Mouse (Mus musculus) intestine, postnatal 0 days (tissue): Measurements from ENCODE around the gene Arhgap6. TPM values are rescaled to one million over a fixed set of nuclear protein-coding genes. Genes with fewer than 3 reads are reported as not detected.
"Not testable (repeated sequence)": the region's sequence is repeated elsewhere in the genome, so short reads cannot be mapped to it uniquely, and the experiment has no call there.

Experiments used
- ATAC-seq: fragments of 200-750 bp; cut with Nextera tagmentation; 2 replicates; pipeline ENCODE4 v1.8.0; 2017; ENCODE audit warnings: mild to moderate bottlenecking, moderate TSS enrichment, moderate library complexity
- H3K27ac ChIP-seq: fragments of 300-500 bp; sonication (generic); 2 replicates; pipeline ENCODE4 v1.5.1; 2014; ENCODE audit warnings: mild to moderate bottlenecking, low read depth, low read length, moderate library complexity
- H3K27me3 ChIP-seq: fragments of 300-500 bp; sonication (generic); replicated peaks from 2 replicates; pipeline ENCODE4 v1.6.1; 2014; ENCODE audit warnings: low read length, mixed read lengths; ENCODE audit not compliant: control insufficient read depth, insufficient read depth
- H3K36me3 ChIP-seq: fragments of 300-500 bp; sonication (generic); 2 replicates; pipeline ENCODE4 v1.6.1; 2014; ENCODE audit warnings: mild to moderate bottlenecking, moderate library complexity; ENCODE audit not compliant: control insufficient read depth, insufficient read depth
- H3K4me1 ChIP-seq: fragments of 300-500 bp; sonication (generic); replicated peaks from 2 replicates; pipeline ENCODE4 v1.6.1; 2014; ENCODE audit warnings: antibody characterized with exemption, low read length, mixed read lengths; ENCODE audit not compliant: control insufficient read depth, insufficient read depth
- H3K4me2 ChIP-seq: fragments of 300-500 bp; sonication (generic); replicated peaks from 2 replicates; pipeline ENCODE4 v1.6.1; 2014; ENCODE audit warnings: low read depth, mild to moderate bottlenecking, moderate library complexity
- H3K4me3 ChIP-seq: fragments of 300-500 bp; sonication (generic); 2 replicates; pipeline ENCODE4 v1.5.1; 2014; ENCODE audit warnings: low read depth, low read length
- H3K9ac ChIP-seq: fragments of 300-500 bp; sonication (generic); 2 replicates; pipeline ENCODE4 v1.6.1; 2014; ENCODE audit warnings: mild to moderate bottlenecking, low read depth, low read length
- H3K9me3 ChIP-seq: fragments of 300-500 bp; sonication (generic); 2 replicates; pipeline ENCODE4 v1.6.1; 2016; ENCODE audit warnings: mixed run types; ENCODE audit not compliant: control insufficient read depth
- CTCF ChIP-seq: sonication (generic); IDR thresholded peaks from 2 replicates; pipeline ENCODE4 v1.5.1; 2016; ENCODE audit warnings: low read depth, mild to moderate bottlenecking, control low read depth, antibody characterized with exemption, moderate library complexity
- WGBS: fragments of 180-500 bp; shearing (Covaris S2); extraction: QIAGEN DNeasy Blood & Tissue Kit; methylation state at CpG from one replicate; pipeline ENCODE4 v1.1.7; 2014; 5-methylcytosine and 5-hydroxymethylcytosine counted together
- polyA plus RNA-seq: library from polyadenylated mRNA; unstranded; fragments of >200 nt; fragmentation: Nextera tagmentation; extraction: Ambion mirVana; gene quantifications from 2 replicates; pipeline ENCODE4 v1.2.1, GENCODE M21; 2015

Gene Arhgap6
- polyA plus RNA-seq, 1 experiment from 2014 or later: 5.9 TPM

- no peak for TF ChIP-seq CTCF
- no peak for ATAC-seq
- 72% methylated on average over 26 of the region's 26 CpGs for WGBS
- no peaks in the 10 kb centered on the region for H3K27me3 ChIP-seq
- H3K4me3 ChIP-seq: no peak overlapping the region
- H3K27ac ChIP-seq: no peak overlapping the region
- no peaks in the 10 kb centered on the region for H3K9me3 ChIP-seq
- H3K36me3 ChIP-seq: no peaks in the 10 kb centered on the region
- H3K9ac ChIP-seq: no peak overlapping the region
- no peaks in the 10 kb centered on the region for H3K4me1 ChIP-seq
- H3K4me2 ChIP-seq: no peak overlapping the region
Measured at GRCm38 (mm10) chrX:169302271-169303045, 507.6 kb downstream of the Arhgap6 start.

DNA sequence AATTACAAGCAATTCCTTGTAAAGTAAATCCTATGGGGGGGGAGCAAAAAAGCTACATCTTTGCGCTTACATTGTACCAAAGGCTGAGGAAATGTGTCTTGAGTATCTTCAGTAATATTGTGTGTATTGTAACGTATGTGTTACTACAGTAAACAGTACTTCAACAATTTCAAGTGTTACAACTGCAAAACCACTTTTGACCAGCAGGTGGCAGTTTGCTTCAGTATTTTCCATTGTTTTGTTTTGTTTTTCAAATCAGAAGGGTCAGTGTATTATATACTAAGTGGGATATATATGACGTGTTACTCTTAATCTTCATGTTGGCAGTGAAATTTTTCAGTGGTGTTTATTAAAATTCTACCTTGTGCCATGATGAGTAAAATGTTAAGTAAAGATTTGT is 509.0 kb downstream of the Arhgap6 start:
- TF ChIP-seq CTCF: peak; percentile 68
- Histone ChIP-seq H3K27ac (no peak overlapping the region), H3K4me3 (no peak overlapping the region), H3K4me2 (no peak overlapping the region), H3K9me3 (no peaks in the 10 kb centered on the region), H3K4me1 (no peaks in the 10 kb centered on the region), H3K36me3 (no peaks in the 10 kb centered on the region), H3K9ac (no peak overlapping the region), H3K27me3 (no peaks in the 10 kb centered on the region)
- no peak for ATAC-seq
- 40% methylated on average over 3 of the region's 3 CpGs for WGBS

DNA sequence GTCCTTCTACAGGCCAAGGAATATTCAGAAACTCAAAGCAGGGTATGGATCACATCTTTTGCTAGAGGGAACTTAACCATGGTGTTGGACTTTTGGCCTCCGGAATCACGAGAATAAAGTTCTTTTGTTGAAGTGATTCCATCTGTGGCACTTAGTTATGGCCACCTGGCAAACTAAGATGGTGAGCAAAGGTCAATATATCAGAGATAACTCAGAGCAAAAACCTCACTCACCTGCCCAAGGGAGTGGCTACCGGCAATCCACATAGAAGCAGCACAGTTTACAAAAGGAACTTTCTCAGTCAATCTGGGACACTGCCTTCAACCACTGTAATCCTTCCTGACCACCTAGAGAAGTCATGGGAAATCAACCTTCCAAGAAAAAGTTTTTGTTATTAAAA is 513.7 kb downstream of the Arhgap6 start:
- TF ChIP-seq CTCF: no peak
- peak; percentile 94 for ATAC-seq
- H3K4me2 ChIP-seq: no peak overlapping the region
- no peaks in the 10 kb centered on the region for H3K27me3 ChIP-seq
- no peak overlapping the region for H3K4me3 ChIP-seq
- whole genome bisulfite sequencing: 59% methylated on average over 3 of the region's 3 CpGs
- 0 out of 2 replicates have a peak, but pooled peaks cover 8% of the 10 kb centered on the region for H3K36me3 ChIP-seq
- H3K4me1 ChIP-seq: no peaks in the 10 kb centered on the region
- no peak overlapping the region for H3K9ac ChIP-seq
- H3K27ac ChIP-seq: peak overlapping the region; percentile 57; the same call in 1 of the 2 replicates
- H3K9me3 ChIP-seq: no peaks in the 10 kb centered on the region

DNA sequence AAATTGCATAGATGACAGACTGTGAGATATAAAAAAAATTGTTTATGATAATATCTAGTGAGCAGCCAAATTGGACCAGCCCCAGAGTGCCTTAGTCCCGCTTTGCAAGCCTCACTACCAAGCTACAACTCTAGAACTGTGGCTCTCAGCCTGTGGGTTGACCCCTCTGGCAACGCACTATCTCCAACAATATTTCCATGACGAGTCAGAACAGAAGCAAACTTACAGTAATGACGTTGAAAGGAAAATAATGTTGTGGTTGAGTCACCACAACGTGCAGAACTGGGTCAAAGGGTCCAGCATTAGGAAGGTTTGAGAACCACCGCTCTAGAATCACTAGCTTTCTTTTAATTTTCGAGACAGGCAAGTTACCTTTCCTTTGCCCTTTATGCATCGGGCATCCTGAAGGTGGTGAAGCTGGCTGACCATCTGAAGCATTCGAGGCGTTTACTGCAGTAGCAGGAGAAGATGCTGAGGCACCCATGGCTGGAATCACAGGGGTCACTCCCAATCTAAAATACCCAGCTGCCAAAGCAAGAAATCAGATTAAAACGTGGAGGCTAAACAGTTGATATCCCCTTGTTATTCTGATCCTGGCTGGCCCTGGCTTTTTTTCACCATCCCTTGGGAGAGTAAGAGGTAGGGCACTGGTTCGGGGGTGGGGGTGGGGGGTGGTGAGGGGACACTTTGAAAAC is 524.3 kb downstream of the Arhgap6 start:
- Histone ChIP-seq H3K4me3 (peak overlapping the region; percentile 49), H3K9me3 (no peaks in the 10 kb centered on the region), H3K4me2 (peak overlapping the region; percentile 64), H3K36me3 (peaks cover 6% of the 10 kb centered on the region; the same call in 1 of the 2 replicates), H3K27me3 (no peaks in the 10 kb centered on the region), H3K27ac (peak overlapping the region; percentile 88; the same call in 1 of the 2 replicates), H3K9ac (peak overlapping the region; percentile 71; the same call in 1 of the 2 replicates), H3K4me1 (no peaks in the 10 kb centered on the region)
- no peak for TF ChIP-seq CTCF
- 42% methylated on average over 12 of the region's 12 CpGs for WGBS
- ATAC-seq: no peak

GRCm38 (mm10) chrX:169319945-169320667 is 525.2 kb downstream of the Arhgap6 start, which contains the start of gene Hccs:
Hccs (minus strand) TSS chrX:169320372.
- Histone ChIP-seq H3K4me2 (peak within 1 kb of the TSS; percentile 64), H3K36me3 (peaks cover 6% of the 10 kb centered on the region; the same call in 1 of the 2 replicates), H3K27ac (peak within 1 kb of the TSS; percentile 88), H3K4me1 (no peaks in the 10 kb centered on the region), H3K9ac (peak within 1 kb of the TSS; percentile 71), H3K27me3 (no peaks in the 10 kb centered on the region), H3K9me3 (no peaks in the 10 kb centered on the region), H3K4me3 (peak within 1 kb of the TSS; percentile 49)
- 22% methylated on average over 92 of the region's 97 CpGs for WGBS
- peak; percentile 99 for ATAC-seq
- no peak for TF ChIP-seq CTCF

DNA sequence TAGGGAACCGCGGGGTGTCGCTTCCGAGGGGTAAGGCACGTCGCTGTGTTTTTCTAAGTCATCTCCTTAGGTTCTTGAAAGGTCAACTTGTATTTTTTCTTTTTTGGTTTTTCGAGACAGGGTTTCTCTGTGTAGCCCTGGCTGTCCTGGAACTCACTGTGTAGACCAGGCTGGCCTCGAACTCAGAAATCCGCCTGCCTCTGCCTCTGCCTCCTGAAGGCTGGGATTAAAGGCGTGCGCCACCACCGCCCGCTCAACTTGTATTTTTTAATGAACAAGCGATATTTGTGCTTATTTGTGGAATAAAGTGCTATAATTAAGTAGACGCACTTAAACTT is 525.7 kb downstream of the Arhgap6 start:
- H3K27me3 ChIP-seq, H3K4me1 ChIP-seq, H3K27ac ChIP-seq, ATAC-seq, H3K9me3 ChIP-seq, H3K9ac ChIP-seq, H3K36me3 ChIP-seq: not testable (repeated sequence)
- 35% methylated on average over 15 of the region's 15 CpGs for WGBS
- Histone ChIP-seq H3K4me2 (peak overlapping the region; percentile 37), H3K4me3 (peak overlapping the region; percentile 49)
